Mouse (Mus musculus): Measurements from ENCODE around the gene Gmds.

The Gmds gene

DNA sequence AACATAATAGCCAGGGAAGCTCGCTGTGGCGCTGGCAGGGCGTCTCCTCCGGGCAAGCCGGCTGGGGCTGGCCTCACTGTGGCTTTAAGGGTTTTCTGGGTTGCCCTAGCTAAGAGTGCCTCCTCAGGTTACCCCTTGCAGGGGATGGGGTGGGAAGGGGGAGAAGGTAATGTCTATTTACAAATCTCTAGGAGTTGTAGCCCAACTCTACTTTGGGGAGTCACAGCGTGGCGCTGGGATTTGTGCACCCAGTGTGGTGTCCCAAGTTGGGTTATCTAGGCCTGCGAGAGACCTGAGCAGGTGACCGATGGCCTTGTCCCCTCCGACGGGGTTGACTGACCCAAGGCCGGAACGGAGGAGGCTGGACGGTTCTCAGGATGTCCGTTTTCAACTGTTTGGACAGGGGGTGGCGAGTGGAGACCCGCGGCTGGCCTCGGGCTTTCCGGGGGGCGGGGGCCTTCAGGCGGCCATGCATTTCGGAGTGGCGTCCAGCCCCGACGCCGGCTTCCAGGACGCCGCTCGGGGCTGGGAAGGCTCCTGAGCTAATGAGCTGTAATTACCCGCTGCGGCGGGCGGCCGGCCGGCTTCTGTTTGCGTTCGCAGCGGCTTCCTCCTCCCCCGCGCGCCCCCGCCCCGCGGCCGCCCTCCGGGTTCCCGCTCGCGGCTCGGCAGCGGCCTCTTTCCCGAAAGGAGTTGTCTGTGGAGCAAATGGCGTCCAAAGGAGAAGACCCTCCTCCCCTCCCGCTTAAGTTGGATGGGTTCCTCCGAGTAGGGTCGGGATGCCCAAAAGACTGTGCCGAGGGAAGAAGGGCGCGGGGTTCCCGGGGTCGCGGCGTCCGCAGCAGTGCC is 527.6 kb downstream of the Gmds start:
- no peak for DNase-seq (ENCODE audit: low spot score)

DNA sequence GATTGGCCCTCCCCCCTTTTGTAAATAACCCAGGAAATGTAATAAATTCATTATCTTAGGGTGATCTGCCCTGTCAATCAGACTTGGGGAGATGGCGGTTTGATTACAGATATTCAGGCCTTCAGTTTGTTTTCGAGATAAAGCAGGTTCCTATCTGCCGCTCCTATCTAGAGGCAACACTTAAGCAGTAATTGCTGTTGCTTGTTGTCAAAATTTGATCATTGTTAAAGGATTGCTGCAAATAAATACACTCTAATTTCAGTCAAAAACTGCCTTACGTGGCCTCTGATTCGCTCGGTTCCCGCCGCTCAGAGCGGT is 528.2 kb downstream of the Gmds start:
- no peak for DNase-seq (ENCODE audit: low spot score)

DNA sequence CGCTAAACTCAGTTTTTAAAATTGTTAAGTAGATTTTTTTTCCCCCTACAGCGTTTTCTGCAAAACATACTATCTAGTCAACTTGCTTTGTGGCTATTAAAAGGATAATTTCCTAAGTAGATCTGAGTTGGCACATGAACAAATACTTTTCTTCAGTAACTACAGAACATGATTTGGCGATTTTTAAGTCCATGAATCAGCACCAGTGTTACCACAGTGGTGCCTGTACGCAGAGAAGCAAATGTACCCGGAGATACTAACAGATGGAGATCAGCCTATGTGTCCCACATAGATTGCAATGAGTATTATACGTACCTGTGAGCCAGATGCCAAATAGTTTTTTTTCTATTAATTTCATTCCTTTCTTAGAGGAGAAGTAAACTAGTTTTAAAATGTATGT is 528.8 kb downstream of the Gmds start:
- DNase-seq (ENCODE audit: low spot score), result no peak

DNA sequence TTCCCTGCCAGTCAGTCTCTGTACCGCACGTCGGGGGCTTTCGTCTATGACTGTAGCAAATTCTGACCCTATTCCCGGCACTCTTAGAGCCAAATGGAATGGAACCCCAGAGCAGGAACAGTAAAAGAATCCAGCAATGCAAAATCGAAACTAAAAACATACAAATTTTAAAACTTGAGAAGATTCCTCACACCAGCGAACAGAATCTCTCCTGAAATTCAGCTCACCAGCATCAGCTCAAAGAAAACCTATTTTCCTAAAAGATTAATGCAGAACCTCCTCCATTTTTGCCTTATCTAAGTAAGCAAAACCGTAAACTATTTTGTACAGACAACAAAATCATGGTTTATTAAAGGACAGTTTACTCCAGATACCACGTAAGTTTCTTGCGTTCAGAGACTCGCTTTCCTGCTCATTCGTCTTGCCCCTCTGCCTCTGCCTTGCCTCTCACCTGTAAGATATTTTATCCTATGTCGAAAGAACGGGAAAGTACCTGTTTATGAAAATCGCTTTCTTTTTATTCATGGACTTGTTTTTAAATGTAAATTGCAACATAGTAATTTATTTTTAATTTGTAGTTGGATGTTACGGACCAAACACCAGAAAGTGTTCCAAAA is 529.6 kb downstream of the Gmds start:
- no peak for DNase-seq (ENCODE audit: low spot score)

DNA sequence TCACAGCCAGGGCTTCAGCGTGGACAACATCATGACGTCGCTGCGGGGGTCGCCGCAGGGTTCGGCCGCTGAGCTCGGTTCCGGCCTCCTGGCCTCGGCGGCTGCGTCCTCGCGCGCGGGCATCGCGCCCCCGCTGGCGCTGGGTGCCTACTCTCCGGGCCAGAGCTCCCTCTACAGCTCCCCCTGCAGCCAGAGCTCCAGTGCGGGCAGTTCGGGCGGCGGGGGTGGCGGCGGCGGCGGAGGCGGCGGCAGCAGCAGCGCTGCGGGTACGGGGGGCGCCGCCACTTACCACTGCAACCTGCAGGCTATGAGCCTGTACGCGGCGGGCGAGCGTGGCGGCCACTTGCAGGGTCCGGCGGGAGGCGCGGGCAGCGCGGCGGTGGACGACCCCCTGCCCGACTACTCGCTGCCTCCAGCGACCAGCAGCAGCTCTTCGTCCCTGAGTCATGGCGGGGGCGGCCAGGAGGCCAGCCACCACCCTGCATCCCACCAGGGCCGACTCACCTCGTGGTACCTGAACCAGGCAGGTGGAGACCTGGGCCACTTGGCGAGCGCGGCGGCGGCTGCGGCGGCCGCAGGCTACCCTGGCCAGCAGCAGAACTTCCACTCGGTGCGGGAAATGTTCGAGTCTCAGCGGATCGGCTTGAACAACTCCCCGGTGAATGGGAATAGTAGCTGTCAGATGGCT is 530.3 kb downstream of the Gmds start:
- DNase-seq (ENCODE audit: low spot score), result no peak

DNA sequence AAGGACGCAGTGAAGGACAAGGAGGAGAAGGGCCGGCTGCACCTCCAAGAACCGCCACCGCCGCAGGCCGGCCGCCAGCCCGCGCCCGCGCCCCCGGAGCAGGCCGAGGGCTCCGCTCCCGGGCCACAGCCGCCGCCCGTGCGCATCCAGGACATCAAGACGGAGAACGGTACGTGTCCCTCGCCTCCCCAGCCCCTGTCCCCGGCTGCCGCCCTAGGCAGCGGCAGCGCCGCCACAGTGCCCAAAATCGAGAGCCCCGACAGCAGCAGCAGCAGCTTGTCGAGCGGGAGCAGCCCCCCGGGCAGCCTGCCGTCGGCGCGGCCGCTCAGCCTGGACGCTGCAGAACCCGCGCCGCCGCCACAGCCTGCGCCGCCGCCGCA is 530.8 kb downstream of the Gmds start:
- DNase-seq (ENCODE audit: low spot score), result no peak

DNA sequence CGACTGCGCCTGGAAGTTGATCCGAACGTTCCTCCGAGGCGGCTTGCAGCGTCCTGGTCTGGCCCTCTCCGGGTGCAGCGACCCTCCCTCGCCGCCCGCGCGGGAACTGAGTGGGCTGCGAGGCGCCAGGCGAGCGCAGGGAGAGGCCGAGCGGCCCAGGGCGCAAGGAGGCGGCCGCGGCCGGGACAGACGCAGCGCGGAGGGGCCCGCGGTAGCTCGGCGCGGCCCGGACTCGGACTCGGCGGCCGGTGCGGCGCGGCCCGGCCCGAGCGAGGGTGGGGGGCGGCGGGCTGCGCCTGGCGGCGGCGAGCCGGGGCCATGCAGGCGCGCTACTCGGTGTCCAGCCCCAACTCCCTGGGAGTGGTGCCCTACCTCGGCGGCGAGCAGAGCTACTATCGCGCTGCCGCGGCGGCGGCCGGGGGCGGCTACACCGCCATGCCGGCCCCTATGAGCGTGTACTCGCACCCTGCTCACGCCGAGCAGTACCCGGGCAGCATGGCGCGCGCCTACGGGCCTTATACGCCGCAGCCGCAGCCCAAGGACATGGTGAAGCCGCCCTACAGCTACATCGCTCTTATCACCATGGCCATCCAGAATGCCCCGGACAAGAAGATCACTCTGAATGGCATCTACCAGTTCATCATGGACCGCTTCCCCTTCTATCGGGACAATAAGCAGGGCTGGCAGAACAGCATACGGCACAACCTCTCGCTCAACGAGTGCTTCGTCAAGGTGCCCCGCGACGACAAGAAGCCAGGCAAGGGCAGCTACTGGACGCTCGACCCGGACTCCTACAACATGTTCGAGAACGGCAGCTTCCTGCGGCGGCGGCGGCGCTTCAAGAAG is 531.4 kb downstream of the Gmds start:
- DNase-seq (ENCODE audit: low spot score), result no peak

DNA sequence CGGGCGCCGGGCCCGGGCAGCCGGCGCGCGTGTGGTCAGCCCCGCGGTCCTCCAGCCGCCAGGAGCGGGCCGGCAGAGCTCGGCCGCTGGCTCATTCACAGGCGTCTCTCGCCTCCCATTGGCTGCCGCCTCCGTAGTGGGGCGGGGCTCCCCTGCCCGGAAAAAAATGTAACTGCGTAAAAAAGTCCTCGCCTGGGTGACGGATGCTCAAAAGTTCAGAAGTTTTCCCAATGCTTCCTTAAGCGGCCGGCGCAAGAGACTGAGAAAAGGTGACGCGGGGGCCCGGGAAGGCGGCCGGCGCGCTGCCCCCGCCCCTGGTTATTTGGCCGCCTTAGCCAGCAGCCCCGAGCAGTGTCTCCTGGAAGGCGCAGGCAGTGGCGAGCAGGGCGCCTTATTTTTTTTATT is 532.1 kb downstream of the Gmds start, which contains the start of gene Foxc1:
Foxc1 (plus strand) TSS at position 206 of the 405 bp plus-strand sequence.
- DNase-seq (ENCODE audit: low spot score), result peak; percentile 70

DNA sequence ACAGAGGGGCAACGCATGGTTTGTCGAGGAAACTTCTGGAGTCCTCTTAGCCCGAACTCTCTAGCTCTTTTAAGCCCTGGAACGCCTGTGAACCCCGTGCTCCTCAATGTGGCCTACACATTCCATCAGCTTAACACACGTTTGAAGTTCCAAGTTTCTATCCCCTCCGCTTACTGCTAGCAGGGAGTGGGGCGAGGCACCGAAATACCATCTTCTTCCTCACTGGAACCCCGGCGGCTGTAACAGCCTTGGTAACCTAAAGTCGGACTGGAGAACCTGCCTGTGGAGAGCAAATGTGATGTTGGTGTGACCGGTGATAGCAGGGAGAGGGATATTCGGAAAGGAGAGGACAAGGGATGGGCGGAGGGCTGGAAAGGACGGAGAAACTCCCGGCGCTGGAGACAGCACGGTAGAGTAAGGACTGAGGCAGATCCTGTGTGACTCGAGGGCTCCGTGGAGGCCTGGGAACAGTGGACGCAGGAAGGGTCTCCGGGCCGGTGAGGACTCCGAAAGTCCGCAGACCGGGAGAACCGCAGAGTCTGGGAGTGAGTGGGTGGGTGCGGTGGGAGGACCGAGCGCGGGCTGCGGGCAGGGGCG is 532.6 kb downstream of the Gmds start:
- DNase-seq (ENCODE audit: low spot score), result no peak

DNA sequence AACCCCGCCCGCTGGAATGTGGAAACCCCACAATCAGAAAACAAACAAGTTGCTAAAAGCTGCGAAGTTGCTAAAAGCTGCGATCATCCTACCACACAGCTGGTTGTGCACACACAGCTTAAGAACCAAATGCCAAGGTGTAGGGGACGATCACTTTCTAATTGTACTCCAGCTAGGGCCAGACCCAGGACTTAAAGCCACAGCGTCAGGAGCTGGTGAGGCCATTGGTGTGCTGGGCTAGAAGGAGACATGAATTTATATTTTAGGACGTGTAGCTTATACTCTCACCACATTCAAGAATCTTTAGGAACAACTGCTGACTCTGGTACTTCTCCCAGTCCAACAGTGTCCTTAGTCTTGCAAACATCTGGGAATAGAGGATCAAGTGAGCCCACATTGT is 534.0 kb downstream of the Gmds start:
- no peak for DNase-seq (ENCODE audit: low spot score)

DNA sequence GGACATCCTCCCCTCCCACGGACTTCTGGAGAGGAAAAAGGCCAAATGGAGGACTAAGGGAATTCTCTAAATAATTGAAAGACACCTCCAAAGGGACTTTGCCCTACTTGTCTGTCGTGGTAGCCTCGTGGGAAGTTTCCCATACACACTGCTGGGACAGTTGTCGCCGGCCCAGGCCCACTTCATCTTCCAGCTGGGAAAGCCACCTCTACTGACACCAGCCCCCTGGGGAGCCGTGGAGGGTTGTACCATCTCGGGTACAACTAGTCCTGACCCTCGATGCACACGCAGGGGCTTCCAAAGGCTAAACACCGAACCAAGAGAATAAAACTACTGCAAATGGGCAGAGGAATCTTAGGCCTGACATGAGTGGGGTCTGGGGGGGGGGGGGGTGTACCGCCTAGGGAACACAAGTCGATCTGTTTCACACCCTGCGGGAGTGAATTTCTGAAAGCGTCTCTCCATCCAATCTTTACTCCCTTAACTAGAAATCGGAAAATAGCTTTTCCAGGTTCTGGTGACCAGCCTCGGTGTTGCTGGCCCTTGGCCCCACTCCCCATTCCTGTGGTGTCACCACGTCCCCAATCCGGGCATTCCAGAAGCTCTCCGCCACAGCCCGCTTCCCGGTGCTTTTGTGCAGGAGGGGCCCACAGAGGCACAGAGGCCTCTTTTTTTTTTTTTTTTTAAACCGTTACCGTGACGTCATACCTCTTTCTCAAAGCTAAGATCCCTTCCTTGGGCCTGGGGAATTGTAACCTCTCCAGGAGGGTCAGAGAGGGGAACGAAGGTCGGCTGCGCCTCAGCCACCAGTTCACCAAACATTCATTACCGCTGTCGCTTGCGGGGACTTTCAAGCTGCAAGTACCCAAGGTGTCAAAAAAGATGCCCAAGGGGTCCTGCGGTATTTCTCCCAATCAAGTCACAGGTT is 535.1 kb downstream of the Gmds start:
- DNase-seq (ENCODE audit: low spot score), result no peak

DNA sequence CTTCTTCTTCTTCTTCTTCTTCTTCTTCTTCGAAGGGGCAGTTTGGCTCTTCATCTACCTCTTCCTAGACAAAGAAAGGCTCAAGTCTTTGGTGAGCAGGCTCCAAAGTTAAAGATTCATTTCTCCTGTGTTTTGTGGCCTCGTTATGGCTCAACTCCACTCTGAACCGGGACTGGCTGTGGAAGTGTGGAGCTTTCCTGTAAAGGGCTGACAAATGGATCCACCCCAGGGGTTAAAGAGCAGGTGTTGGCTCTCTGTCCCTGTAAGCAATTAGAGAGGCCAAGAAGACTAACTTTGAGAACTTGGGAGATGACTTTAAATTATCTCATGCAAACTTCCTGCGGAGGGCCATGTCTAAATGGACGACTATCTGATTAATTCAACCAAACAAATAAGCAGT is 536.1 kb downstream of the Gmds start:
- no peak for DNase-seq (ENCODE audit: low spot score)

DNA sequence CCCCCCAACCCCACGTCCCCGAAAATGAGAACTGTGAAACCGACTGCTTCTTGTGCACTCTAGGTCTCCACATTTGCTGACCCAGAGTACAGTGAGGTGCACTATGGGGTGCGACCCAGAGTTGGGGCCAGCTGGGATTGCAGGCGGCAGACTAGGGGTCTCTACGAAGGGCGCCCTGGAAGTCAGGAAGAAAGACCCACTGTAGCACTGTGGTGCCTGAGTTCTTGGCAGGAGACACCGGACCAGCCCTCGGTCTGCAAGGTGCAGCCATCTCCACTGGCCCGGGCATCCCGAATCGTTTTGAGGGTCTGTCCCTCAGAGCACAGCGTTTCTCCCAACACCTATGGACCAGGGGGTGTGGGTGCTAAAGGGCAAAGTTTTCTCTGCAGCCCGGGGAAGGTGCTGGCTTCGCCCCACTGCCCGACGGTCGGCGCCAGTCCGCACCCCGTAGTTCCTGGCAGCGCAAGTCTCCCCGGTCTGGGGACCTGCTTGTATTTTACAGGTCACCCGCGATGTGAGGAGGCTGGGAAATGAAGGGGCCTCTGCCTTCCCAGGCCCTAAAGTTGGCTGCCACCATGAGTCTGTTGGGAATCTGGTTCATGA is 536.7 kb downstream of the Gmds start:
- no peak for DNase-seq (ENCODE audit: low spot score)

DNA sequence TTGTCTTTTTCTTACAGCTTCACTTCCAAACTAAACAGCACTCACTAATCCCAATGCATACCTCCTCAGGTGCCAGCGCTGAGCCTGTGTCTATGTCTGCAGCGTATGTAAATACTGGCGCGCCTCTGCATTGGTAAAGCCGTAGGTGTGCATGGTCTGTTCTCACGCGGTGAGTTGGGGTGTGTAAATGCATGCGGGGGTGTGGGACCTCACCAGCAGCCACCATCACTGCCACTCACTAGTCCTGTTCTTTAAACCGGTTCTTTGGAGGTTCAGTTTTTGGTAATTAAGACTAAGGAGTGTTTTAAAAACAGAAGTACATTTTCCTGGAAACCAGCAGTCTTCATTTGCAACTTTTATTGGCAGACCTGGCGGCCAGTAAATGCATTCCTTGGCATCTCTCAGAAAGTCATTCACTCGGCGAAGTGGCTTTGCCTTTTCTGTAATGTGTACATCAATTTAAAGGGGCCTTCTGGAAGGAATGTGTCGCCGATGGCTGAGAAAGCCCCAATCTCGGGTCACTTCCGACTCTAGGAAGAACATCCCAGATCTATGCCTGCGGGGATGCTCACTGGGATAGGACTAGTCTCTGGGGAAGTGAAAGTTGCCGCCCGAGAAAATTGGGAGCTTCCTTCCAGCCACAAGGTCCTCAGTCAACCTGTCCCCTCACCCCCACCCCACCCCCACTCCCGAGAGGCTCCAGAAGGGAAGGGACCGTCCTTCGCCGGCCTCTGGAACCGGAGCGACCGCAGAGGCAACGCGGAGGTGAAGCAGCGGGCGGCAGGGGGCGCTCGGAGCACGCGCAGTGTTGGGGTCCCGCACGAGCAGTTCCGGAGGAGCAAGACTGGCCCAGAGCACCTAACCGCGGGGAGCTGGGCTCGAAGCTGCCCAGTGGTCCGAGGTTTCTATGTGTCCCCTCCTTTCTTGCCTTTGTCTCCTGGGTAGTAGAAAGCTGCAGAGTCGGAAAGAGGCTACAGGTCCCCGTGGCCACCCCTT is 537.7 kb downstream of the Gmds start:
- peak; percentile 87 for DNase-seq (ENCODE audit: low spot score)

DNA sequence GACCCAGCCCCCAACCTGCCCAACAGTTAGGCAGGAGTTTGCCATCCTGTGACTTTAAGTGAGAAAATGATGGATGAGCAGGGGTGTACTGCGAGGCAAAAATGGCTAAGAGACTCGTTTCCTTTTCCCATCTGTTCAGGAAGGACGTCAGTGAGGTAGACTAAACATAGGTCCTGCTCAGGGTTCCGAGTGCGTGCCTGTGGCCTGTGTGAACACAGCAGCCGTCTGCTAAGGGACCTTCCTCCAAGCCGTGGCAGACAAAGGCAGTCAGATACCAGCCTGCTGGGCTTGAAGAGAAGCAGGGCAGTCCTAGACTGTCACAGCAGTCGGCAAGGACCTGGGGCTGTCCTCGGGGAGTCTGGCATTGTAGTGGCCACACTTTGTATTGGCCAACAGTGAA is 540.5 kb downstream of the Gmds start:
- DNase-seq (ENCODE audit: low spot score), result no peak

DNA sequence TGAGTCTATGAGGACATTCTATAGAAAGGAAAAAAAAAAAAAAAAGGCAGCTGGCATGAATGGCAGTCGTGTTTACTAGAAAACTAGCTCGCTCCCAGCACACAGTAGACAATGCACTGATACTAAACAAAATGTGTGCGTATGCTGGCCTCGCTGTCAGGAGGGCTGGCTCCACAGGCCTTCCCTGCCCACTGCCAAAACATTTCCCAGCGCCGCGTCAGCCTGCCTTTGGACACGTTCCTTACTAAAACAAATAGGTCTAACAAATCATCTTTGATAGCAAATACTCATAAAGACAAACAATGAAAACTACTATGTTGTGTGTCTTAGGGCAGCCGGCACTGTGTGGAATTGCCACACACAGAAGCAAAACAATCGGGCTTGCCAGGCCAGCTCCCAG is 541.2 kb downstream of the Gmds start:
- no peak for DNase-seq (ENCODE audit: low spot score)

DNA sequence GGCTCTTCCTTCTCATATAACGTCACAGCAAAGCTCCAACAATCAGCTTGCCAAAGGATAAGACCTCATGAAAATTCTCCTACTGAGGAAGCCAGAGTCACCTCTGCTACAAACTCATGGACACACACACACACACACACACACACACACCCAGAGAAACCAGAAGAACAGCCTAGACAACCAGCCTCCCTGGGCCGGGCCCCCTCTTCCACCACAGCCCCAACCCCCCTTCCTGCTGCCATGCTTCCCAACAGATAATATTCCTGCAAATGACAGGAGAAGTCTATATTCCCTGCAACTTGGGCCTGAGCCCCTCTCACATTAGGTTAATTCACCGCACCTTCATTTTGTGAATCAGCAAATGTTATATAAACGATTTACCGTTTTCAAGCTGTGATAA is 545.4 kb downstream of the Gmds start:
- no peak for DNase-seq (ENCODE audit: low spot score)

DNA sequence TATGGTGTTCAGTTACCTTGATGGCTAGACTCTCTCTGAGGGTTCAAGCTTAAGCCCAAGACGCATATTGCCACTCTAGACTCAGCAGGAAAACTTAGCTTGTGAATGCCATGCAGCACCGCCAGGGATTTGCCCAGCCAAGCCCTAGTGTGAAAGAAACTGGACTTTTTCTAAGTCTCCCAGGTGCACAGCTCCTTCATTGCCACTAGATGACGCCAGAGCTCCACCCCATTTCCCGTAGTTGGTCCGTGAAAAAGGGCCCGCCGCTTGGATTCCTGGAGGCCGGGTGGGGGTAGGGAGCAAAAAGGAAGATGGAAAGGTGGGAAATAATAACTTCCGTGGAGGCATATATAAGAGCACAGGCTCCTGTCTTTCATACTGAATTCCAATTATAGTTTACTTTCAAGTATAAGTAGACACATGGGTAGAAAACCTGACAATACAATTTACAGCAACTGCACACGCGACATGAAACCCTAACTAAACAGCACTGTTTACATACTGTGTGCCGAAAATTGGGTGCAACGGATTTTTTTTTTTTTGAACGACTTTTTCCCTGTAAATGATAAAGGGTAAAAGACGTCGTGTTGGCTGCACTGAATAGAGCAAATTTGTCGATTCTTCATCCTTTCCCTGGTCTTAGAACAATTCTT is 545.9 kb downstream of the Gmds start:
- peak; percentile 52 for DNase-seq (ENCODE audit: low spot score)

DNA sequence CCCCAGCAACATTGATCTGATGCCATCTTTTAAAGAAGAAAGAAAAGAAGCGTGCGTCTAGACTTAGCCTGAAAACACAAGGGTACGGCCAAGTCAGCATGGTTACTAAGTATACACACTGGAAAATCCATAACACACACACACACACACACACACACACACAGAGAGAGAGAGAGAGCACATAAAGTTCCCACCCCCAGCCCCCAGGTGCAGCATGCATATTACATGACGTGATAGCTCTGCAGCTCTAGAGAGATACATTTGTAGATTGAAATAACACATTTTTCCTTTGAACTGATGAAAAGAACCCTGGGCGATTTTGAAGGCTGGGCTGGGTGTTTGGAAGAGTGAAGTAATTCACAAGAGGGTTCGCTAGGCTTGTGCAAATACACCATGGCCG is 553.8 kb downstream of the Gmds start:
- DNase-seq (ENCODE audit: low spot score), result no peak
